Mouse (Mus musculus) CD4-positive, CD25-positive, alpha-beta regulatory T cell, adult 4 months (primary cell): ENCODE data around the gene Rasgef1b. TPM values are rescaled to one million over a fixed set of nuclear protein-coding genes. Genes with fewer than 3 reads are reported as not detected.

Experiments used
- ATAC-seq: one replicate; pipeline ENCODE4 v1.8.0; 2017
- polyA plus RNA-seq, 2 experiments: library from polyadenylated mRNA; unstranded; fragments of 100-300 nt; shearing (Covaris generic); gene quantifications; one replicate each; pipeline ENCODE4 v1.2.1; 2017

Gene Rasgef1b
- polyA plus RNA-seq, 2 experiments from 2014 or later = 1.5 to 4.1 TPM

- no peak for ATAC-seq
These were observed 202.1 kb downstream of the Rasgef1b start for GRCm38 (mm10) chr5:99526797-99527201.

GRCm38 (mm10) chr5:99525649-99526048, 203.2 kb downstream of the Rasgef1b start:
- ATAC-seq = no peak

GRCm38 (mm10) chr5:99522571-99523269, 206.1 kb downstream of the Rasgef1b start:
- ATAC-seq = no peak

- no peak for ATAC-seq
These were observed 207.5 kb downstream of the Rasgef1b start for GRCm38 (mm10) chr5:99521411-99521810.

- ATAC-seq = no peak
These were observed 209.3 kb downstream of the Rasgef1b start for GRCm38 (mm10) chr5:99519556-99519955.

- no peak for ATAC-seq
These were observed 209.8 kb downstream of the Rasgef1b start for GRCm38 (mm10) chr5:99519023-99519422.

GRCm38 (mm10) chr5:99516207-99516606, 212.7 kb downstream of the Rasgef1b start:
- no peak for ATAC-seq

- ATAC-seq = no peak
These were observed 213.1 kb downstream of the Rasgef1b start for GRCm38 (mm10) chr5:99515764-99516163.

GRCm38 (mm10) chr5:99513209-99513880, 215.5 kb downstream of the Rasgef1b start:
- no peak for ATAC-seq

- no peak for ATAC-seq
These were observed 217.8 kb downstream of the Rasgef1b start for GRCm38 (mm10) chr5:99511081-99511480.

GRCm38 (mm10) chr5:99506109-99506508, 222.8 kb downstream of the Rasgef1b start:
- ATAC-seq = no peak

- ATAC-seq = no peak
These were observed 224.5 kb downstream of the Rasgef1b start for GRCm38 (mm10) chr5:99504349-99504830.

GRCm38 (mm10) chr5:99502681-99503080, 226.2 kb downstream of the Rasgef1b start:
- no peak for ATAC-seq

- ATAC-seq = peak; percentile 25
These were observed 229.3 kb downstream of the Rasgef1b start for GRCm38 (mm10) chr5:99499404-99500089.

GRCm38 (mm10) chr5:99497856-99498255, 231.0 kb downstream of the Rasgef1b start:
- no peak for ATAC-seq

GRCm38 (mm10) chr5:99496931-99497782, 231.7 kb downstream of the Rasgef1b start:
- no peak for ATAC-seq

- ATAC-seq = no peak
These were observed 232.8 kb downstream of the Rasgef1b start for GRCm38 (mm10) chr5:99496157-99496453.

GRCm38 (mm10) chr5:99495354-99496156, 233.3 kb downstream of the Rasgef1b start:
- peak; percentile 91 for ATAC-seq

- no peak for ATAC-seq
These were observed 235.0 kb downstream of the Rasgef1b start for GRCm38 (mm10) chr5:99493861-99494260.

GRCm38 (mm10) chr5:99493017-99493416, 235.8 kb downstream of the Rasgef1b start:
- ATAC-seq = no peak

GRCm38 (mm10) chr5:99488479-99489158, 240.2 kb downstream of the Rasgef1b start:
- no peak for ATAC-seq
